Mouse (Mus musculus) liver, embryonic 12.5 days (tissue): Measurements from ENCODE around the gene Lekr1. TPM values are rescaled to one million over a fixed set of nuclear protein-coding genes. Genes with fewer than 3 reads are reported as not detected.

ENCODE experiments used
- ATAC-seq: fragments of 200-750 bp; cut with Nextera tagmentation; 2 replicates; pipeline ENCODE4 v1.8.0; 2017; ENCODE audit warnings: moderate number of reproducible peaks, mild to moderate bottlenecking, moderate library complexity
- H3K27ac ChIP-seq: fragments of 300-500 bp; sonication (generic); 2 replicates; pipeline ENCODE4 v1.5.1; 2016; ENCODE audit warnings: mild to moderate bottlenecking
- H3K27me3 ChIP-seq: fragments of 300-500 bp; sonication (generic); replicated peaks from 2 replicates; pipeline ENCODE4 v1.6.1; 2016; ENCODE audit warnings: mild to moderate bottlenecking, moderate library complexity
- H3K36me3 ChIP-seq: fragments of 300-500 bp; sonication (generic); 2 replicates; pipeline ENCODE4 v1.6.1; 2016; ENCODE audit warnings: mild to moderate bottlenecking, moderate library complexity
- H3K4me1 ChIP-seq: fragments of 300-500 bp; sonication (generic); 2 replicates; pipeline ENCODE4 v1.6.1; 2016
- H3K4me2 ChIP-seq: fragments of 300-500 bp; sonication (generic); 2 replicates; pipeline ENCODE4 v1.6.1; 2016; ENCODE audit warnings: mild to moderate bottlenecking, moderate library complexity
- H3K4me3 ChIP-seq: fragments of 300-500 bp; sonication (generic); 2 replicates; pipeline ENCODE4 v1.5.1; 2016; ENCODE audit warnings: mild to moderate bottlenecking, moderate library complexity
- H3K9ac ChIP-seq: fragments of 300-500 bp; sonication (generic); 2 replicates; pipeline ENCODE4 v1.6.1; 2016; ENCODE audit warnings: mild to moderate bottlenecking, moderate library complexity
- H3K9me3 ChIP-seq: fragments of 300-500 bp; sonication (generic); replicated peaks from 2 replicates; pipeline ENCODE4 v1.6.1; 2016; ENCODE audit warnings: mild to moderate bottlenecking, moderate library complexity
- WGBS: fragments of 180-500 bp; shearing (Covaris S2); methylation state at CpG from one replicate; pipeline ENCODE4 v1.1.7; 2016; ENCODE audit not compliant: insufficient replicate concordance; 5-methylcytosine and 5-hydroxymethylcytosine counted together
- polyA plus RNA-seq: library from polyadenylated mRNA; unstranded; fragments of >200 nt; fragmentation: Nextera tagmentation; extraction: Ambion mirVana; gene quantifications from 2 replicates; pipeline ENCODE4 v1.2.1, GENCODE M21; 2016

The Lekr1 gene
- polyA plus RNA-seq, 1 experiment from 2014 or later = 1.9 TPM

GRCm38 (mm10) chr3:65847158-65847787 is 181.2 kb downstream of the Lekr1 start:
- 56% methylated on average over 4 of the region's 4 CpGs for WGBS
- Histone ChIP-seq H3K4me1 (no peaks in the 10 kb centered on the region), H3K4me3 (no peak overlapping the region), H3K36me3 (no peaks in the 10 kb centered on the region), H3K9ac (no peak overlapping the region), H3K27me3 (no peaks in the 10 kb centered on the region), H3K9me3 (no peaks in the 10 kb centered on the region), H3K27ac (no peak overlapping the region), H3K4me2 (no peak overlapping the region)
- ATAC-seq = no peak

GRCm38 (mm10) chr3:65853746-65854145 is 187.7 kb downstream of the Lekr1 start:
- H3K4me2 ChIP-seq = no peak overlapping the region
- H3K4me3 ChIP-seq = no peak overlapping the region
- H3K4me1 ChIP-seq = peaks cover 7% of the 10 kb centered on the region; the same call in 1 of the 2 replicates
- no peak overlapping the region for H3K9ac ChIP-seq
- WGBS = 79% methylated on average over 5 of the region's 5 CpGs
- ATAC-seq = no peak
- no peaks in the 10 kb centered on the region for H3K27me3 ChIP-seq
- H3K27ac ChIP-seq = no peak overlapping the region
- H3K36me3 ChIP-seq = no peaks in the 10 kb centered on the region
- no peaks in the 10 kb centered on the region for H3K9me3 ChIP-seq

DNA sequence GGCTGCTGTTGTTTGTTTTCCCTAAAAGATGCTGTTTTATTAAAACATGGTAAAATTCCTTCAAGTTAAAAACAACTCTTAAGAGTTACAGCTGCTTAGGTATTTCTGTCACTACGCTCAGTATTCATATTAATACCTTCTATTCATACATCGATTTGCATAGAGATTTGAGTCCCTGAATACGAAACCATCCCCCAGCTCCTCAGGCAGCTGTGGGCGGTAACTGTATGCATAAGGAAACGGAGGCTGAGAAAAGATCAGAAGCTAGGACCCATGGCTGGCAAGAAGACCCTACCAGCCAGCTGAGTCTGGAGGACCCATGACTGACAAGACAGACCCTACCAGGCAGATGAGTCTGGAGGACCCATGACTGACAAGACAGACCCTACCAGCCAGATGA is 189.5 kb downstream of the Lekr1 start:
- Histone ChIP-seq H3K36me3 (no peaks in the 10 kb centered on the region), H3K27me3 (no peaks in the 10 kb centered on the region), H3K9ac (no peak overlapping the region), H3K9me3 (no peaks in the 10 kb centered on the region), H3K4me2 (no peak overlapping the region), H3K27ac (no peak overlapping the region), H3K4me3 (no peak overlapping the region), H3K4me1 (peaks cover 12% of the 10 kb centered on the region; the same call in 1 of the 2 replicates)
- WGBS = 82% methylated on average over 5 of the region's 5 CpGs
- no peak for ATAC-seq

DNA sequence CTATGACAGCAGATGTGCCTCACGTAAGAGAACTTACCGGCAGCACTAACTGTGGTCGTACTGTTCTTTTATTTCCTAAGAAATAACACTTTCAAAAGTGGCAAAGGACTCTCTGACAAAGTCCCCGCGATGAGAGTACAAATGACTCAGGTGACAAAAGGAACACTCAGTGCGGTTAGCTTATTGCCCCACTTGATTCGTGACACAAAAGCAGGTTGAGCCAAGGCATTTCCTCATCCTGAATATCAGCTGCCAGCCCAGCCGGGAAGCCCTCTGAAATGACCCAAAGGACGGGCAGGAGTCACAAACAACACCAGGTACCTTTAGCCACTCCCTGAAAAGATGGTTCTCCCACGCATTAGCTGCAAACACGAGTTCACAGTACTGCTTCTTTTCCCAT is 192.1 kb downstream of the Lekr1 start:
- Histone ChIP-seq H3K4me1 (peaks cover 19% of the 10 kb centered on the region), H3K9ac (no peak overlapping the region), H3K36me3 (no peaks in the 10 kb centered on the region), H3K4me3 (no peak overlapping the region), H3K27me3 (no peaks in the 10 kb centered on the region), H3K4me2 (peak overlapping the region; percentile 20; the same call in 1 of the 2 replicates), H3K27ac (no peak overlapping the region), H3K9me3 (no peaks in the 10 kb centered on the region)
- no peak for ATAC-seq
- WGBS = 51% methylated on average over 11 of the region's 11 CpGs

GRCm38 (mm10) chr3:65858741-65859348 is 192.8 kb downstream of the Lekr1 start:
- peak overlapping the region; percentile 20 for H3K4me2 ChIP-seq

GRCm38 (mm10) chr3:65859750-65860149 is 193.7 kb downstream of the Lekr1 start:
- H3K4me1 ChIP-seq = peaks cover 19% of the 10 kb centered on the region
- H3K27me3 ChIP-seq = peaks cover 9% of the 10 kb centered on the region
- H3K4me3 ChIP-seq = no peak overlapping the region
- 72% methylated on average over 6 of the region's 6 CpGs for WGBS
- H3K36me3 ChIP-seq = no peaks in the 10 kb centered on the region
- no peak overlapping the region for H3K27ac ChIP-seq
- ATAC-seq = no peak
- no peaks in the 10 kb centered on the region for H3K9me3 ChIP-seq
- H3K9ac ChIP-seq = no peak overlapping the region
- no peak overlapping the region for H3K4me2 ChIP-seq

More at GRCm38 (mm10) chr3:65858741-65859348, 192.8 kb downstream of the Lekr1 start:
- Histone ChIP-seq H3K27ac (no peak overlapping the region), H3K9me3 (no peaks in the 10 kb centered on the region), H3K9ac (no peak overlapping the region), H3K4me1 (peaks cover 19% of the 10 kb centered on the region), H3K36me3 (no peaks in the 10 kb centered on the region), H3K27me3 (peaks cover under 1% of the 10 kb centered on the region), H3K4me3 (no peak overlapping the region)
- WGBS = 38% methylated on average over 13 of the region's 13 CpGs
- ATAC-seq = 0 out of 2 replicates have a peak, but pooled peaks have one; percentile 44

DNA sequence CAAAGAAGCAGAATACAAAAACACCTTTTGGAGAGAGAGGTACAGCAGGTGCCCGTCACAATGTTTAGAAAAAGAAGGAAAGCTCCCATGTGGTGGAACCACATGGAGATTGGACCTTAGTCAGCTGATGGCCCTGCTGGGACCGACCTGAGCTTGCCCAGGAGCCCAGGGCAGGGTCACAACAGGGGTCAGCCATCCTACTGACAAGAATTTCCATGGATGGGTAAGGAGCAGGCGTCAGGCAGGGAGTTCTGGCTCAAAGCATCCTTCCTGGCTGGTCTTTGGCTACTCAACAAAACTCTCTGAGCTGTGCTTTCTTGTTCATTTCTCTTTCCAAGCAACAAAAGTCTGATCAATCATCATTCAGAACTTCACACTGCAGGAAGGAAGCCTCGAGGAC is 194.9 kb downstream of the Lekr1 start:
- ATAC-seq = no peak
- Histone ChIP-seq H3K27ac (no peak overlapping the region), H3K4me3 (no peak overlapping the region), H3K27me3 (peaks cover 12% of the 10 kb centered on the region), H3K9me3 (no peaks in the 10 kb centered on the region), H3K9ac (no peak overlapping the region), H3K4me2 (no peak overlapping the region), H3K36me3 (no peaks in the 10 kb centered on the region), H3K4me1 (peaks cover 19% of the 10 kb centered on the region)
- 37% methylated on average over 4 of the region's 4 CpGs for WGBS

- no peak overlapping the region for H3K27ac ChIP-seq
- no peak overlapping the region for H3K4me3 ChIP-seq
- no peaks in the 10 kb centered on the region for H3K9me3 ChIP-seq
- peaks cover 12% of the 10 kb centered on the region for H3K27me3 ChIP-seq
- WGBS = 20% methylated on average over 6 of the region's 6 CpGs
- H3K4me1 ChIP-seq = peaks cover 19% of the 10 kb centered on the region
- no peak for ATAC-seq
- no peak overlapping the region for H3K4me2 ChIP-seq
- no peaks in the 10 kb centered on the region for H3K36me3 ChIP-seq
- no peak overlapping the region for H3K9ac ChIP-seq
Measured at GRCm38 (mm10) chr3:65861471-65861881, 195.4 kb downstream of the Lekr1 start.

DNA sequence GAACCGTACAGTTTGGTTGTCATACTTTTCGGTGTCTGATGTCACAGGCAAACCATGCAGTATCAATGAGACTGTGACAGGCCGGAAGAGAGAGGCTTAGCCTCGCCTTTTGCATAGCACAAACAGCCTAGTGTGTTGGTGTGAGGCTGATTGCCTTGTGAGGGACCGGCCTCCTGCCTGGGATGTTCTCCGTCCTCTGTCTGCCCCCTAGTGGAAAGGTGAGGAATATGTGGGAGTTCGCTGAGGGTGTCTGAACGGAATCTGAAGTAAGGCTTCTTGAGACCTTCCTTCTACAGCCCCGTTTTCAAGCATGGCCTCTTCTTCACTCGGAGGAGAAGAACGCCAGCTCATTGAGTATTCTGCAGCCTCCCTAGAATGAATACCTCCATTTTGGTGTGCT is 197.3 kb downstream of the Lekr1 start:
- Histone ChIP-seq H3K9me3 (no peaks in the 10 kb centered on the region), H3K4me3 (no peak overlapping the region), H3K4me1 (peaks cover 17% of the 10 kb centered on the region), H3K4me2 (peak overlapping the region; percentile 15; the same call in 1 of the 2 replicates), H3K36me3 (no peaks in the 10 kb centered on the region), H3K27me3 (peaks cover 12% of the 10 kb centered on the region), H3K9ac (no peak overlapping the region), H3K27ac (no peak overlapping the region)
- peak; percentile 48; the same call in 1 of the 2 replicates for ATAC-seq
- WGBS = 4% methylated on average over 11 of the region's 11 CpGs

GRCm38 (mm10) chr3:65863762-65864377 is 197.8 kb downstream of the Lekr1 start:
- Histone ChIP-seq H3K27ac (no peak overlapping the region), H3K9ac (no peak overlapping the region), H3K4me3 (no peak overlapping the region), H3K36me3 (no peaks in the 10 kb centered on the region), H3K27me3 (peaks cover 12% of the 10 kb centered on the region), H3K4me2 (peak overlapping the region; percentile 15; the same call in 1 of the 2 replicates), H3K4me1 (peaks cover 11% of the 10 kb centered on the region), H3K9me3 (no peaks in the 10 kb centered on the region)
- no peak for ATAC-seq
- WGBS = 55% methylated on average over 16 of the region's 16 CpGs

- no peaks in the 10 kb centered on the region for H3K36me3 ChIP-seq
- H3K27me3 ChIP-seq = peaks cover 11% of the 10 kb centered on the region
- H3K9ac ChIP-seq = no peak overlapping the region
- 75% methylated on average over 8 of the region's 8 CpGs for WGBS
- H3K4me1 ChIP-seq = 0 out of 2 replicates have a peak, but pooled peaks cover 6% of the 10 kb centered on the region
- H3K4me2 ChIP-seq = no peak overlapping the region
- H3K4me3 ChIP-seq = no peak overlapping the region
- H3K9me3 ChIP-seq = no peaks in the 10 kb centered on the region
- no peak overlapping the region for H3K27ac ChIP-seq
- ATAC-seq = no peak
Measured at GRCm38 (mm10) chr3:65868931-65869330, 202.9 kb downstream of the Lekr1 start.

DNA sequence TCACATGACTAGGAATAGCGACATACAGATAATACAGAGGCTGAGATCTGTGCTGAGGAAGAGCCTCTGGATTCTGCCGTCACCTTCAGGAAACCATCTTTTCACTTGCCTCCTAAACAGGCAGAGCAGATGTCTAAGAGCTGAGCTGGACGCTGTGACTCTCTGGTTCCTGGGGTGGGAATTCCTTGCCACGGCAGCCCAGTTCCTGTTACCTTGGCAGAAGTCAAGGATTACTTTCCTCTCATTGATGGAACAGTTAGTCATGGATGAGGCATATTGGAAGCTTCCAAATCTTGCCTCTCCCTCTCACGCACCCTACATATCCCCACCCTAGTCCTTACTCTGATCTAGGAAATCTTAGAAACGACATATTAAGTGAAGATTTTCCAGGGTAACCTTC is 203.7 kb downstream of the Lekr1 start:
- Histone ChIP-seq H3K4me1 (0 out of 2 replicates have a peak, but pooled peaks cover 6% of the 10 kb centered on the region), H3K9ac (no peak overlapping the region), H3K27ac (no peak overlapping the region), H3K4me2 (no peak overlapping the region), H3K27me3 (peaks cover 3% of the 10 kb centered on the region; the same call in 1 of the 2 replicates), H3K4me3 (no peak overlapping the region), H3K9me3 (no peaks in the 10 kb centered on the region), H3K36me3 (no peaks in the 10 kb centered on the region)
- WGBS = 51% methylated on average over 6 of the region's 6 CpGs
- no peak for ATAC-seq
